Mouse (Mus musculus) megakaryocyte, adult 5-6 weeks (primary cell): ENCODE results near the gene Chaf1a. TPM values are rescaled to one million over a fixed set of nuclear protein-coding genes. Genes with fewer than 3 reads are reported as not detected.

Experiments used
- ATAC-seq: 2 replicates; pipeline ENCODE4 v1.8.0; 2016; ENCODE audit warnings: mild to moderate bottlenecking, inconsistent platforms; ENCODE audit not compliant: poor library complexity, severe bottlenecking
- total RNA-seq, 2 experiments: library from RNA; stranded (forward) in 1 of 2; stranded (reverse) in 1 of 2; fragments of 153-499, 151-499 nt in 1 of 2; fragments of 221-1000, 200-1000 nt in 1 of 2; gene quantifications; 2 replicates each; pipeline versions ENCODE4 v1.2.3 to v1.2.4; 2015 to 2017

Chaf1a gene
- total RNA-seq (2015) (8.1 and 9.6 TPM in 2 replicates), total RNA-seq (2017) (18.3 and 22.2 TPM in 2 replicates)

DNA sequence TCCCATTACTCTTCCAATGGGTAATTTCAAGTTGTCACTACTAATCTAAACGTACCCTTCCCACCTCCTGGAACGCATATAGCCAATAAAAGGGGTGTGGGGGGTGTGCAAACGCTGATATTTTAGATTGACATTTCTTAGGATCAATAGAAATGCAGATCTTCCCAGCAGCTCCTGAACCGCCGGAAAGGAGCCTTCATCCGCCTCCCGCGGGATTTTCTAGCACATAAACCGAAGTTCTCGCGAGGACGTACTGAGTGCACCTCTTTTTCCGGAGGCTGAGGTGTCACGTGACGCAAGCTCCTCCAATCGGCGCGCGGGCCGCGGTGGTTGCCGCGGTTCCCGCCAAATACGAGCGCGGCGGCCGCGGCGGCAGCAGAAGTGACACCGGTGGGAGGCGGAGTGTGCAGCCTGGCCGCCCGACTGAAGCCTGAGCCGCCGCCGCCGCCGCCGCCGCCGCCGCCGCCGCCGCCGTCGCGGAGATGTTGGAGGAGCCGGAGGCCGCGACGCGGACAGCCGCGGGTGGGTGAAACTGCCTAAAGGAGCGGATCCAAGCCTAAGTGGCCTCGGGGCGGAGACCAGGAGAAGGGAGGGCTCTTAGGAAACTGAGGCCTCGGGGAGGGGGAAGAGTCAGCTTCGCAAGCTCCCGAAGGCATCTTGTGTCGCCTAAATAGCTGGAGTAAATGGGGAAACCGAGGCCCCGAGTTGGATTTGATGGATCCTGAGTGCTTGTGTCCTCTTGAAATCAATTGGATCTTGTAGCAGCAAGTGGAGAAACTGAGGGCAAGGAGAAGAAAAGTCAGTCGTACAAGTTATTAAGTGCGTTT, at the start of gene Chaf1a:
Gene Chaf1a (plus strand): TSS at position 410 of the 827 bp plus-strand sequence.
- ATAC-seq: peak; percentile 67

DNA sequence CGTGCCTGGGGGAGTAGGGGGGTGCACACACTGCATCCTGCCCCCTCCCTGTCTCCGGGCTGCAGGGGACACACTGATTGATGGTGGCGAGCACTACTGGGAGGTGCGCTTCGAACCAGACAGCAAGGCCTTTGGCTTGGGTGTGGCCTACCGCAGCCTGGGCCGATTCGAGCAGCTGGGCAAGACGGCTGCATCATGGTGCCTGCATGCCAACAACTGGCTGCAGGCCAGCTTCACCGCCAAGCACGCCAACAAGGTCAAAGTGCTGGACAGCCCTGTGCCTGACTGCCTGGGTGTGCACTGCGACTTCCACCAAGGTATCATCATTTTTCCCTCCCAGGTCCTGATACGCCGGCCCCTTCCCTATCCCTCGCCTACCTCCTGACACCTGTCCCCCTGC, 44.2 kb upstream of the Chaf1a start:
- ATAC-seq: no peak

DNA sequence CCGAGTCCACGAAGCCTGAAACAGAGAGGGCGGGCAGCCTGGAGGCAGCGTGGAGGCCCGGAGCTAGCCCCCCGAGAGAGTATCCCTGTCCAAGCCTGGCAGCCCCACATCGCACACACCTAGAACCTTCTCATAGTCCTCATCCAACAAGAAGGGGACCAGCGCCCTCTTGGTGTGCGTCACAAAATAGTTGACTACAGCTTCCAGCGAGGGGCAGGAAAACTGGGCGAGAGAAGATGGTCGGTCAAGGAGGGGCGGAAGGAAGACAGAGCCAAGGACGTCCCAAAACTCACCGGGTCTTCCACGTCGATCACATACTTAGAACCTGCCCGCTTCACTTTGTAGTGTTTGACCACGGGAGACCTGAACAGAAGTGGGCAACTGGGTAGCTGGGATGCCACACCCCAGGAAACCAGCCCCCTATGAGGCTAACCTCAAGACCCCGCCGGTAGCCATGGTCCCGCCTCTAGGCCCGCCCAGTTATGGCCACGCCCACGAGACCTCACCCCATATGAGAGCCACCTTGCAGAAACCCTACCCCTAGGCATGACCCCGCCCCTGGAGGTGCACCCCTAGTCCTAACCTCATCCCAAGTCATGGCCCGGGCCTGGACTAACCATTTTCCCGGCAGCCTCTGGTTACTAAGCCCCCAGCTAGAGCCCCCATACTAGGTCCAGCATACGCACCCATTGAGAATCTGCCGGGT, 40.3 kb upstream of the Chaf1a start:
- ATAC-seq: no peak

DNA sequence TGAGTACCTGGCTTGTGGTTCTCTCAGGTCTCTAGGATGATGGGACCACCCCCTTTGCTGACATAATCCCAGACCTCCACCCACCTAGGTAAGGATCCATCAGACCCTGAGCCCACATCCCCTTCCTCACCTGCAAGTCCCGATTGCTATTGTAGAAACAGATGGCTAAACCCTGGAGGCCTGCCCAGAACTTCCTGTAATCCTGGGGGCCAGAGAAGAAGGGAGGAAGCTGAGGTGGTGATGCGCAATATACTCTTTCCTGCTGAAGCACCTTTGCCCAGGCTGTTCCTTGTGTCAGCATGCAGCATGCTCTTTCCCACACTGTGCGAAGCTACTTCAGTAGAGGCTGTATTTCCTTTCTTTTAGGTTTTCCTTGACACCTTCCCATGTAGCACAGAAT, 37.2 kb upstream of the Chaf1a start:
- ATAC-seq: peak; percentile 73

DNA sequence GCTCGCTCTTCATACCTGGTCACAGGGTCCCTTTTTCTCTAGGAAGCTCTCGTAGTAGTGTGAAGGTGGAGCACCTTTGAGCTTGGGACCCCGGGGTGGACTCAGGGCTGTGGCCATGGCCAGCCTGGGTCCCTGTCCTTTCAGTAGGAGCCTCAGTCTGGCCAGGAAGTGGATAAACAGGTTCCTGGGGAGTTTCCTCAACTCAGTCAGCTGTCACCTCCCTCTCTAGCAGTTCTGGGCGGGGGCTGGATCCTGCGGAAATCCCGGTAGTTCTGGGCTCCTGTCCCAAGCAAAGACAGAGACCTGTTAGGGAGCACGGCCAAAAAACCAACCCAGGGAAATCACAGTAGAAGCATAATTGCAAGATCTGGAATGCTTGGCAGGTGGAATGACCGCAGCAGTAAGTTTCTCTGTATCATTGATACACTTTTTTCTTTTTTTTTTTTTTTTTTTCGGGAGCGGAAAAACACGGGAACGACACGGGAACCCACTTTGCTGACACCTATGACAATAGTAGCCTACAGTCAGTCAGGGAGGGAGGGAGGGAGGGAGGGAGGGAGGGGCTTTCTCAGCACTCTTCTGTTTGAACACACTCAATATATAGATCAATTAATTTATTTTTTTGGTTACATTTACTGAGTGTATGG, 34.7 kb upstream of the Chaf1a start, which contains the start of the genes Stap2 and Mpnd:
Gene Stap2 (minus strand): TSS at position 170 of the 647 bp plus-strand sequence.
Gene Mpnd (plus strand): TSS at position 297 of the 647 bp plus-strand sequence.
- no peak for ATAC-seq

DNA sequence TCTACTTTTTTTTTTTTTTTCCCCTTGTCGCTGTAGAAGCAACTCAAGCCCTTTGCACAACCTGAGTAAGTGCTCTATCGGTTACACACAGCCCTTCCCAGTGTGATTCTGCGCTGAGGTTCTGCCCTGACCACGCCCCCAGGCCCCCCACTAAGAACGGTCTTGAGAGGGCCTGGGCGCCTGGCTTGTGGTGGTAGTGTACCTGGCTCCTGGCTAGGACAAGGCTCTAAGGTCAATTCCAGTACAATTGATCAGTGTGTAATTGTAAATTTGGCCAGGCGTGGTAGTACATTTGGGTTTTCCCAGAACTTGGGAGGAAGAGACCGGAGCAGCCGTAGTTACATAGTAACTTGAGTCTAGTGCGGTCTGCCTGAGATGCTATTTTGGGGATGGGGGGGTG, 33.3 kb upstream of the Chaf1a start:
- ATAC-seq: no peak

DNA sequence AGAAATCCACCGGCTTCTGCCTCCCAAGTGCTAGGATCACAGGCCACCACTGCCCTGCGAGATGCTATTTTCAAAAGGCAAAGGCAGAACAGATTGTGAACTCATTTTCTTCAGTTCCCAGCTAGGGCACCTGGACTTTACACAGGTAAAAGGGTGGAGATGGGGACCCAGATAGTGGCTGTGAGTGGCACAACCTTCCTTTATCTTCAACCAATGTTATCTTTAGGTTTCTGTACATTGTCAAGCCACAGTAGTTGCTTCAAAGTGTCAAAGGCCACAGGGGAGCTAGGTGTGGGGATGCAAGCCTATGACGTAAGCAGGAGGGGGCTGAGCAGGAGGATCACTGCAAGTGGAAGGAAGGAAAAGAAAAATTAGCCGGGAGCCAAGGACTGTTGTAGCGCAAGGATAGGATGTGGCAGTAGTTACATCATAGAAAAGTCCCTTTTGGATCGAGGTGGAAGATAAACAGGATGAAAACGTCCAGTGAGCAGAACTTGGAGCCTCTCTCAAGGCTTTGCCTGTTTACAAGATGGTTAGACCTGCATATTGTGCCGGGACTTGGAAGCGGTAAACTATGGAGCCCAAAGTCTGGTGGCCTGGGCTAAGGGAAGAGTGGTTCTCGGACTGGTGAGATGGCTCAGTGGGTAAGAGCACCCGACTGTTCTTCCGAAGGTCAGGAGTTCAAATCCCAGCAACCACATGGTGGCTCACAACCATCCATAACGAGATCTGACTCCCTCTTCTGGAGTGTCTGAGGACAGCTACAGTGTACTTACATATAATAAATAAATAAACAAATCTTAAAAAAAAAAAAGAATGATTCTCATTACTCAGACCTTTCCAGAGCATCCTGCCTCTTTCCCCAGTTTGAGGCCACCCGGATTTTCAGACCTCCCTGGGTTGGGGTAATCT, 32.5 kb upstream of the Chaf1a start:
- ATAC-seq: no peak

DNA sequence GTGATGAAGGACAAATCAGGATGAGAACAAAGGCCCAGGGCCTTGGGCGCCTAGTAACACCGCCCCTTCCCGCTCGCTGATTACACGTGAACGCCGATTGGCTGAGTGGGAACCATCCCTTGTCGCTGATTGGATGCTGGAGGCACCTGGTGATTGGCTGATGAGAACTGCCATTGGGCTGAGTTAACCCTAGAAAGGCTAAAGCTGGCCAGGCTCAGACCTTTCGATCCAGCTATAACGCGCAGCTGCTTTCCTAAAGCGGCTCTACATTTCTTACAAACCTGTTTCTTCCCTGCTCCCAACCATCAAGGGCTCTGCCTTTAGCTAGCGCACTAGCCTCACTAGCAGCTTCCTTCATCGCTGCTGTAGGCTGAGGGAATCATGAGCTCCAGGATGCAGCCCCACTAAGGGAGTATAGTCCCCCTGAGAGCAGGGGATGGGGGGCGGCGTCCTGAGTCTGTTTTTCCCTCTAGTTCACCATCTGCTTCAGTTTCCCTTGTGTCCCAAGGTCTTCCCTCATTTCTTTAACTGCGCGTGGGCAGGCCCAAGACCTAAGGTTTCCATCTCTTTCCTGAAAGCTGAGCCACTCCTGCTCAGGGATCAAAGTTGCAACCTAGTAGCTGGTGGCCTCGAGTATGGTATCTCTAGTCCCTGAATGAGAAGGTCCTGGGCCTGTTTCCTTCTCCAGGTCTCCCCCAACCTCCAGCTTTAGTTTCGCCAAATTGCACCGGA, 31.7 kb upstream of the Chaf1a start:
- ATAC-seq: peak; percentile 82

DNA sequence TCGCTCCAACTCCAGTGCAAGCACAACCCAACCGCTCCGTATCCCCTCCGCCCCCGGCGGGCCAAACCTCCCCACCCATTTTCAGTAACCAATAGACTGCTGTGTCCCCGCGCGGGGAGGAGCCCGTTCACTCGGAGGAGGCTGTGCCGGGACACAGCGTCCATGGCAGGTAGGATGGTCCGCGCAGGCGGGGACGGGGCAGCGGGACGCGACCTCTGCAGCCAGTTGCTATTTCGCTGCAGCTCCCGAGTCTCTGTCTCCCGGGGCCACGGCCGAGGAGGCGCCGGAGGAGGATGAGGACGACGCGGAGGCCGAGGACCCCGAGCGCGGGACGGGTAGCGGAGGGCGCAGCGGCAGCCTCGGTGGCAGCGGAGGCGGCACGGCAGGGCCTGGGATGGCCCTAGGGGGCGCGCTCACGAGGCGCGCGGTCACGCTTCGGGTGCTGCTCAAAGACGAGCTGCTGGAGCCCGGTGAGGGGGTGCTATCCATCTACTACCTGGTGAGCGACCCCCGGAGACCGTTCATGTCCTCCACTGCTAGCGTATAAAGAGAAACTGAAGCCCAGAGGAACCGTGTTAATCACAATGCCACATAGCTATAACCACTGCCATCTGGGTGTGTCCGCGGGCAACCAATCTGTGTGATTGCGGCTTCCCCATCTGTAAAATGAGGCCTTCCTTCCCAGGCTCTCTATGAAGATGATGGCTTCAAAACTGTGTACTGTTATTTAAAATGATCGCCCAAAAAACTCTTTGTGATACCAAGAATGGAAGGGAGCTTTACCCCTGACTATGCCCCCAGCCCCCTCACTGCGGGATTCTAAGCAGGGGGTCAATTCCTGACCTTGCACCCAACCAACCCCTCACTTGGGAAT, 30.9 kb upstream of the Chaf1a start:
- ATAC-seq: peak; percentile 86

DNA sequence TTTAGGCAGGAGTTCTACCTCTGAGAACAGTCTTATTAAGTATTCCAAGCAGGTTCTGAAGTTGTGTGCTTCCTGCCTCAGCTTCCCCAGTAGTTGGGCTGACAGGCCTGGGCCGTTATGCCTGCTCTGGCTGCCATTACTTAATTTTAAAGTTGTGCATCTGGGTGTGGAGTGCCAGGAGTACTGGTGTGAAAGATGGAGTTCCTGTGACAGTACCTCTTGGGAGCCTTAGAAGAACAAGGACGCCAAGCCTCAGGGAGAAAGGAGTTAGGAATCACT, 30.3 kb upstream of the Chaf1a start:
- no peak for ATAC-seq

DNA sequence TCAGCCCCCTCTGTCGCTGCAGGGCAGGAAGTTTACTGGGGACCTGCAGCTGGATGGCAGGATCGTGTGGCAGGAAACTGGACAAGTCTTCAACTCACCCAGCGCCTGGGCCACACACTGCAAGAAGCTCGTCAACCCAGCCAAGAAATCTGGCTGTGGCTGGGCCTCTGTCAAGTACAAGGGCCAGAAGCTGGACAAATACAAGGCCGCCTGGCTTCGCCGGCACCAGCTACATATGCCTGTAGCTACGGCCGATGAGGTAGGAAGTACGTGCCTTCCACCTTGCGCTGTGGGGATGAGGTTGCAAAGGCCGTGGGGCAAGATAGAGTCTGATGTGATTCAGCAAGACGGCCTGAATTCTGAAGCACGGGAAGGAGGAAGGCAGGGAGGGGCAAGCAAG, 30.0 kb upstream of the Chaf1a start:
- ATAC-seq: no peak

DNA sequence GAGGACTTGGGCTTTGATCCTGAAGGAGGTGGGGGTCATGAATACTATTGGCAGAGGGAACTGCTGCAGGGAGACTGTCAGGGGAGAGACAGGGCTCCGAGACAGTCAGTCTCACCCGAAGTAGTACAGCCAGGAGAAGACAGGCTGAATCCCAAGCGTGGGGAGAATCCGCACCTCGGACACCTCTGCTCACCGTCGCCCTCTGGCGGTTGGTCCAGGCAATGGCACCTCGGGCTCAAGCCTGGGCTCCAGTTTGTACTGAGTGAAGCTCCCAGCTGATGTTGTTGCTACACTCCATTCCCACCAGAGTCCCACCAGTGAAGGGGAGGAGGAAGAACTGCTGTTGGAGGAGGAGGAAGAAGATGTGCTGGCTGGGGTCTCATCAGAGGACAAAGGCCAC, 29.6 kb upstream of the Chaf1a start:
- peak; percentile 48 for ATAC-seq

DNA sequence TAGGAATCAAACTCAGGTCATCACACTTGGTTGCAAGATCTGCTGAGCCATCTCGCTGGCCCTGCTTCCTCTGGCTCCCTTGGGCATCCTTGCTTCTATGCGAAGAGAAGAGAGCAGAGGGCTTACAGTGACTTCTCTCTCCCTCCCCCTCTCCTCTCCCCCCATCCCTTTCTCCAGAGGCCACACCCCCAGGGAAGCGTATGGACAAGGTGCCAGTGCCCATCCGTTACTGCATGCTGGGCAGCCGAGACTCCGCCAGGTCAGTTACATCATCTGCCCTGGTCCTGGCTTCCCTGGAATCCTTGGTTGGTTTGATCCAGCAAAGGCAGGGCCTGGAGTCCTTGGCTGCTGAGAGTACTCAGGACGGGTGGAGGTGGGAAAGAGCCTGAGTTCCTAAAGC, 28.8 kb upstream of the Chaf1a start:
- no peak for ATAC-seq

DNA sequence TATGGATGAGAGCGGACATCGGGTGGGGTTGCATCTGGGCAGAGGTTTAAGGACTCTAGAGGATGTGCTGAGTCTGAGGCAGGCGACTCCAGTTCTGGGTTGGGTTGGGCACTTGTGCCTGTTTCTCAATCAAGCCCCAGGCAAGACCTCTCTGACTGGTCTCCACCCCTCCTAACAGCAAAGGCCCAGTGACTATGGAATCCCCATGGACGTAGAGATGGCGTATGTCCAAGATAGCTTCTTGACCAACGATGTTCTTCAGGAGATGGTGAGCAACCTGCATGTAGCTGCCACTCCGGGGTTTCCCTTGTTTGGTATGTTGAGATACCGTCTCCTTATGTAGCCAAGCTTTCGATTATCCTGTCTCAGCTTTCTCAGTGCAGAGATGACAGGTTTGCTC, 24.9 kb upstream of the Chaf1a start:
- no peak for ATAC-seq

DNA sequence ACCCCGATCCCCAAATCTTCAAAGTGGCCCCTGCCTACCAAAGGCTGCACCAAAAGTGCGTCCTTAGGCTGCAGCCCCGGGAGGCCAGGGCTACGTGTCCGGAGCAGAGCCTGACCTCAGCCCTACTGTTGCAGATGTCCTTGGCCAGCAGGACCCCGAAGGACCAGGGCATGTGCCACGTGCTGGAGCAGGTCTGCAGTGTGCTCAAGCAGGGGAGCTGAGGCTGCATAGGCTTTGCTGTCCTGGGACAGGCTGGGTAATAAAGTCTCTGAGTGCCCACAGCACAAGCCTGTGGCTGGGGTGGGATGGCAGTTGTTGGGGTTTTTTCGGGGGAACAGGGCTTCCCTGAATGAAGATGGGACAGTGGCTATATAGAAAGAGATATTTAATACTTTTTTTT, 23.9 kb upstream of the Chaf1a start:
- ATAC-seq: no peak

DNA sequence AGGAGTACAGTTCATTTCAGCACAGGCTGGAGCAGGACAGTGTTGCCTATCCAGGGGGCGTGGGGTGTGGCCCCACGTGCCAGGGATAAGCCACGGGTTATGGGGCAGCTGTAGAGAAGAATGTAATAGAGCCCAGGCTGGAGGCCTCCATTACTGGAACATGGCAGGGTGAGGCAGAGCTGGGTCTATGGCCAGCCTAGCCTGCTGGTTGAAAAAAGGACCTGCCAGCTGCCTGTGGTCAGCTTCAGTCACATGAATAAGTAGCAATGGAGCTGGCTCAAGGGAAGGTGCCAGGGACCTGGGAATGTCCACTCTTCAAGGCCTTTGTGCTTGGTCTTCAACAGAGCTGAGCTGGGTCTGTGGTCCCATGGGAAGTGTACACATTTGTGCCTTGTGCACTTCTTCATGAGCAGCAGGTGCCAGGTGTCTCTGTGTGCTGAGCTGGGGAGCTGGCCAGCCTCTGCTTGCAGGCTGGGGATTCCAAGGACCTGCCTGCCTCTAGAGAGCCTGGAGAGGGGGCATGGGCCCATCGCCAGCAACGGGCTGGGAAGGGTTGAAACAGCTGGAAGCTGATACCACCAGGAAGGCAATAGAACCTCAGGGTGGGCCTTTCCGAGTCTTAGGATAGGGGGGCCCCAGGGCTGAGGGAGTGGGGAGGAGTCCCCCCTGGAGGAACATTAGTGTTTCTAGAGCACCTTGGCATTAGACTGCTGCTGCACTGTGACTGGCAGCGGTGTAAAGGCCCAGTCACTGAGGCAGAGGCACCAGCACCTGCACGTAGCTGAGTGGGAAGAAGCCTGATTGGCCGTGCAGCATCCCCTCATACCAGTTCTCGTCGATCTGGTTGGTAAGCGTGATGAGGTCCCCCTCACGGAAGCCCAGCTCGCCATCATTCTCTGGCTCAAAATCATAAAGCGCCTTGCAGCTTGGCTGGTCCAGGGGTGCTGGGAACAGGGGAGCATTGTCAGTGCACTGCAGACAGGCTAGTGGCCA, 23.1 kb upstream of the Chaf1a start:
- no peak for ATAC-seq

DNA sequence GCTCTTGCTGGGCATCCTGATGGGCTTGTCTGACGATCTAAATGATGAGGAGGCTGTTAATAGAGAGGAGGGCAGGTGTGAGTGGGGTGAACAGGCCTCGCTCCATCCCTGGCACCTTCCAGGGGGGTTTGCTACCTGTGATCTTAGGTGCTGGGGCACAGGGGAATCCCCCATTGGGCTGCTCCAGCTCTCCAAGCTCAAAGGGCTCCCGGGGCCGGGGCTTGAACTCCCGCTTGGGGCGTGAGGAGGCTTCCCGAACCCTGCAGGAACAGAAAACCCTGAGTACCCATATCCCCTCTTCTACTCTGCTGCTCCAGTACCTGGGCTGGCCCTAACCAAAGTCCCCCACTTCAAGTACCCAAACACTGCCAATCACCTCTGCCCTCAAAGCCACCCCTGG, 22.4 kb upstream of the Chaf1a start:
- ATAC-seq: no peak
